Mouse (Mus musculus) forebrain, embryonic 13.5 days (tissue): ENCODE data around the gene Spats2l. TPM values are rescaled to one million over a fixed set of nuclear protein-coding genes. Genes with fewer than 3 reads are reported as not detected.

Source experiments
- ATAC-seq: fragments of 200-750 bp; cut with Nextera tagmentation; 2 replicates; pipeline ENCODE4 v1.8.0; 2017
- H3K27ac ChIP-seq: fragments of 300-500 bp; sonication (generic); 2 replicates; pipeline ENCODE4 v1.5.1; 2015; ENCODE audit warnings: inconsistent platforms, mild to moderate bottlenecking, moderate library complexity
- H3K27me3 ChIP-seq: fragments of 300-500 bp; sonication (generic); 2 replicates; pipeline ENCODE4 v1.6.1; 2015; ENCODE audit warnings: mild to moderate bottlenecking, inconsistent platforms
- H3K36me3 ChIP-seq: fragments of 300-500 bp; sonication (generic); 2 replicates; pipeline ENCODE4 v1.6.1; 2015; ENCODE audit warnings: mild to moderate bottlenecking, inconsistent platforms; ENCODE audit not compliant: poor library complexity, severe bottlenecking
- H3K4me1 ChIP-seq: fragments of 300-500 bp; sonication (generic); 2 replicates; pipeline ENCODE4 v1.6.1; 2015; ENCODE audit warnings: inconsistent platforms
- H3K4me2 ChIP-seq: fragments of 300-500 bp; sonication (generic); 2 replicates; pipeline ENCODE4 v1.6.1; 2015; ENCODE audit warnings: inconsistent platforms, mild to moderate bottlenecking, moderate library complexity
- H3K4me3 ChIP-seq: fragments of 300-500 bp; sonication (generic); 2 replicates; pipeline ENCODE4 v1.5.1; 2015; ENCODE audit warnings: mild to moderate bottlenecking, inconsistent platforms
- H3K9ac ChIP-seq: fragments of 300-500 bp; sonication (generic); 2 replicates; pipeline ENCODE4 v1.6.1; 2015; ENCODE audit warnings: mild to moderate bottlenecking, inconsistent platforms
- H3K9me3 ChIP-seq: fragments of 300-500 bp; sonication (generic); replicated peaks from 2 replicates; pipeline ENCODE4 v1.6.1; 2016; ENCODE audit warnings: inconsistent platforms
- WGBS: fragments of 180-500 bp; shearing (Covaris S2); methylation state at CpG from one replicate; pipeline ENCODE4 v1.1.7; 2015; 5-methylcytosine and 5-hydroxymethylcytosine counted together
- polyA plus RNA-seq: library from polyadenylated mRNA; unstranded; fragments of >200 nt; fragmentation: Nextera tagmentation; extraction: Ambion mirVana; gene quantifications from 2 replicates; pipeline ENCODE4 v1.2.1, GENCODE M21; 2015

Gene Spats2l
- polyA plus RNA-seq, 1 experiment from 2014 or later: 50.4 TPM

DNA sequence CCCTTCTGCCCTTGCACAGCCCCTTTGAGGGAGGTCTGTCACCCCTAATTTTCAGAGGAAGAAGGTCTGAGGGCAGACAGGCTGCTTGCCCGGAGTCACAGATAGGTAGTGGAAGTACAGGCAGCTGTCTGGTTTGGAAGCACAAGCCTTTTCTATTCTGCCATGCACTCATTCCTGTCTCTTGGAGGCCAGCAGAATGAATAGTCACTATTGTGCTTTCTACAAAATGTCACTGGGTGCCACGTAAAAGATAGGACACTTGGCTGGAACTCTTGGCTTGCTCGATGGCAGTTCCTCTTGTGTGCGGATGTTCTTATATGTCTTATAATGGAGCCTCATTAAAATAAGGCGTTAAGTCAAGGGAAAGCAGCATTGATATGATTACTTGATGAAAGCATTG lies 15.9 kb downstream of the Spats2l start:
- H3K27ac ChIP-seq: no peak overlapping the region
- H3K36me3 ChIP-seq: no peaks in the 10 kb centered on the region
- 0 out of 2 replicates have a peak, but pooled peaks cover 4% of the 10 kb centered on the region for H3K4me1 ChIP-seq
- H3K4me2 ChIP-seq: no peak overlapping the region
- no peak overlapping the region for H3K4me3 ChIP-seq
- H3K9me3 ChIP-seq: no peaks in the 10 kb centered on the region
- ATAC-seq: no peak
- no peak overlapping the region for H3K9ac ChIP-seq
- H3K27me3 ChIP-seq: no peaks in the 10 kb centered on the region
- WGBS: 67% methylated on average over 5 of the region's 5 CpGs

- no peaks in the 10 kb centered on the region for H3K27me3 ChIP-seq
- ATAC-seq: no peak
- H3K27ac ChIP-seq: no peak overlapping the region
- 0 out of 2 replicates have a peak, but pooled peaks cover 4% of the 10 kb centered on the region for H3K4me1 ChIP-seq
- no peak overlapping the region for H3K4me3 ChIP-seq
- no peaks in the 10 kb centered on the region for H3K36me3 ChIP-seq
- H3K9ac ChIP-seq: no peak overlapping the region
- no peak overlapping the region for H3K4me2 ChIP-seq
- WGBS: 99% methylated on average over 4 of the region's 4 CpGs
- H3K9me3 ChIP-seq: no peaks in the 10 kb centered on the region
These were observed 18.2 kb downstream of the Spats2l start for GRCm38 (mm10) chr1:57792212-57792611.

DNA sequence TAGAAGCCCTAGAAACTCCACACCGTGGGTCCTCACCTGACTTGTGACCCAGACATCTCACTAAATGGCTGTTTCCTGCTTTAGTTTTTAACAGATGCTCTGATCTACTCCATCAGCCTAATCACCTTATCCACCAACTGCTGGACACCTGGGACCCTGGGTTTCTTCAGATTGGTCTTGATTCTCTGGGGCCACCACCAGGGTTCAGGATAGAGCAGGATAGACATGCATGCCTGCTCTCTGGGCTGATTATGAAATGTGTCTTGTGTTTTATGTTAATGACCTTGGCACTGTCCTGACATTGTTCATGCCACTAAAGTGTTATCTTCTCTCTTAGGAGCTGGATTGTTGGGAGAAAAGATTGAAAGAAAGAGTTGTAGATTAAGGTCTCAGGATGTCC lies 21.9 kb downstream of the Spats2l start:
- Histone ChIP-seq H3K27me3 (no peaks in the 10 kb centered on the region), H3K4me1 (peaks cover under 1% of the 10 kb centered on the region), H3K9ac (no peak overlapping the region), H3K36me3 (no peaks in the 10 kb centered on the region), H3K4me3 (no peak overlapping the region), H3K4me2 (no peak overlapping the region), H3K27ac (no peak overlapping the region), H3K9me3 (no peaks in the 10 kb centered on the region)
- 77% methylated on average over 1 of the region's 1 CpGs for WGBS
- ATAC-seq: no peak

- no peak overlapping the region for H3K4me3 ChIP-seq
- H3K27me3 ChIP-seq: no peaks in the 10 kb centered on the region
- H3K9me3 ChIP-seq: no peaks in the 10 kb centered on the region
- no peak overlapping the region for H3K4me2 ChIP-seq
- H3K36me3 ChIP-seq: no peaks in the 10 kb centered on the region
- H3K9ac ChIP-seq: no peak overlapping the region
- WGBS: 85% methylated on average over 2 of the region's 2 CpGs
- no peak overlapping the region for H3K27ac ChIP-seq
- H3K4me1 ChIP-seq: peaks cover 6% of the 10 kb centered on the region
- ATAC-seq: no peak
These were observed 25.4 kb downstream of the Spats2l start for GRCm38 (mm10) chr1:57799398-57799797.

- Histone ChIP-seq H3K4me1 (peaks cover 6% of the 10 kb centered on the region), H3K4me2 (no peak overlapping the region), H3K4me3 (no peak overlapping the region), H3K27ac (no peak overlapping the region), H3K9ac (no peak overlapping the region), H3K36me3 (no peaks in the 10 kb centered on the region), H3K9me3 (no peaks in the 10 kb centered on the region), H3K27me3 (no peaks in the 10 kb centered on the region)
- WGBS: 73% methylated on average over 6 of the region's 6 CpGs
- no peak for ATAC-seq
These were observed 26.9 kb downstream of the Spats2l start for GRCm38 (mm10) chr1:57800846-57801245.

- Histone ChIP-seq H3K9me3 (no peaks in the 10 kb centered on the region), H3K4me1 (peaks cover 12% of the 10 kb centered on the region), H3K4me3 (no peak overlapping the region), H3K9ac (no peak overlapping the region), H3K36me3 (no peaks in the 10 kb centered on the region), H3K27me3 (no peaks in the 10 kb centered on the region), H3K27ac (no peak overlapping the region), H3K4me2 (no peak overlapping the region)
- ATAC-seq: no peak
- 90% methylated on average over 3 of the region's 3 CpGs for WGBS
These were observed 32.2 kb downstream of the Spats2l start for GRCm38 (mm10) chr1:57806126-57806525.

DNA sequence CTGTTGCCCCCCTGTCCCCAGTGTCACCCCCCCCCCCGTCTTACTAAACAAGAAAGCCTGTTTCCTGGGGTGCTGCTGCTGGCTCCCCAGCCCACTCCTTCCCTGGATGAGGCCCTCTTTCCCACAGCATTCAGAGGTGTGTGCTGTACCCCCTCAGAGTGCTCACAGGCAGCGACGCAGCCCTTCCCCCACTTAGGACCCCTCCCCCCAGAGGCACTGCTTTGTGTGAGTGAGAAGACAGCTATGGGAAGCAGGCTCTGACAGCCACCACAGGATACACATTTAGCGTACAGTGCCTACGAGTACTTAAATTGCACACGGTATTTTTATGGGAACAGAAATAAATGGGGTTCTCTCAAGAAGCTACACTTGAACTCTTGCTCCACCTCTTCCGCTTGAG lies 33.9 kb downstream of the Spats2l start:
- Histone ChIP-seq H3K4me1 (peaks cover 9% of the 10 kb centered on the region), H3K4me2 (no peak overlapping the region), H3K9me3 (no peaks in the 10 kb centered on the region), H3K4me3 (no peak overlapping the region), H3K27me3 (no peaks in the 10 kb centered on the region), H3K9ac (no peak overlapping the region), H3K27ac (no peak overlapping the region), H3K36me3 (no peaks in the 10 kb centered on the region)
- peak; percentile 78 for ATAC-seq
- 38% methylated on average over 7 of the region's 7 CpGs for WGBS

DNA sequence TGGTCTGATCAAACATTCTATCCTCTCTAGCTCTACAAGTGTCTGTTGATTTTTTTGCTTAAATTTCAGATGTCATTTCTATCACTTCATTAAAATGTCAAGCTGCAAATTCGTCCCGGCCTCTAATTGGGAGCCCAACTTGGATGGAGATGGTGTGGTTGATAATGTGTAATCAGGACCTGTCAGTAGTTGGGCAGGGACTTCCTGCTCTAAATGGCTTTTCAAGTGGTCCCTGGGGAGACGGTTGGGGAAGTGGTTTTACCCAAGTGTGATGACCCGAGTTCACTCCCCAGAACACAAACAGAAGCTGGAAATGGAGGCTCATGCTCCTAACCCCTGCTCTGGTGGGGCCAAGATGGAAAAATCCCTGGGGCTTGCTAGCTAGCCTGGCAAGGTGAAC lies 36.3 kb downstream of the Spats2l start:
- ATAC-seq: no peak
- H3K36me3 ChIP-seq: no peaks in the 10 kb centered on the region
- no peak overlapping the region for H3K4me2 ChIP-seq
- H3K9me3 ChIP-seq: no peaks in the 10 kb centered on the region
- WGBS: 80% methylated on average over 4 of the region's 4 CpGs
- H3K27ac ChIP-seq: no peak overlapping the region
- H3K27me3 ChIP-seq: no peaks in the 10 kb centered on the region
- no peak overlapping the region for H3K4me3 ChIP-seq
- peaks cover 9% of the 10 kb centered on the region for H3K4me1 ChIP-seq
- H3K9ac ChIP-seq: no peak overlapping the region

GRCm38 (mm10) chr1:57817103-57817502 lies 43.1 kb downstream of the Spats2l start:
- no peak for ATAC-seq

DNA sequence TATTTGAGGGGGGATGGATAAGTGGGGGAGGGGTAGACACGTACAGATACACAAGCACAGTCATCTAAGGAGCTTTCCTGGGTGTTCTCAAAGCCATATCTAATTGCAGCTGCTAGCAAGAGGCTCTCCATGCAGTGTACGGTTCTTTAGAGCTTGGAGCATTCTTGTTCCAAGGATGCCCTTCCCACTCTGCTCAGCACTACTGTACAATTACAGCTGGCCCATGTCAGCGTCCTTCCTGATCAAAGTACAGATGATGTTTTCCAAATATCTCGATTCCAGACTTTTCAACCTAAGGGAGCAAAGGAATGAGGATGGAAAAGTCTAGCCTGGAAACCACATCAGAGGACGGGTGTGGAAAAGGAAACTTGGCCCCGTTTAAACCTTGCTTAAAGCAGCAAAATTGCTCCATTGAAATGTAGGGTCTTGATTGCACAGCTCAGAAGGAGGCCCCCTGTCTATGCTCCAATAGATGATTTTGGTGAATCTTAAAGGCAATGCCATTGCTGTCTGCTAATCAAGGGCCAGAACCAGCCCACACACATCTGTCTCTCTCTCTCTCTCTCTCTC lies 46.6 kb downstream of the Spats2l start:
- no peak overlapping the region for H3K4me3 ChIP-seq
- H3K27ac ChIP-seq: no peak overlapping the region
- H3K36me3 ChIP-seq: no peaks in the 10 kb centered on the region
- no peaks in the 10 kb centered on the region for H3K9me3 ChIP-seq
- ATAC-seq: no peak
- H3K4me1 ChIP-seq: no peaks in the 10 kb centered on the region; the same call in 1 of the 2 replicates
- H3K4me2 ChIP-seq: no peak overlapping the region
- 88% methylated on average over 6 of the region's 6 CpGs for WGBS
- no peak overlapping the region for H3K9ac ChIP-seq
- H3K27me3 ChIP-seq: no peaks in the 10 kb centered on the region

More at GRCm38 (mm10) chr1:57817103-57817502, 43.1 kb downstream of the Spats2l start:
- Histone ChIP-seq H3K36me3 (no peaks in the 10 kb centered on the region), H3K27me3 (no peaks in the 10 kb centered on the region), H3K4me2 (no peak overlapping the region), H3K4me1 (no peaks in the 10 kb centered on the region), H3K9ac (no peak overlapping the region), H3K9me3 (no peaks in the 10 kb centered on the region), H3K27ac (no peak overlapping the region), H3K4me3 (no peak overlapping the region)
- WGBS: 68% methylated on average over 2 of the region's 2 CpGs

DNA sequence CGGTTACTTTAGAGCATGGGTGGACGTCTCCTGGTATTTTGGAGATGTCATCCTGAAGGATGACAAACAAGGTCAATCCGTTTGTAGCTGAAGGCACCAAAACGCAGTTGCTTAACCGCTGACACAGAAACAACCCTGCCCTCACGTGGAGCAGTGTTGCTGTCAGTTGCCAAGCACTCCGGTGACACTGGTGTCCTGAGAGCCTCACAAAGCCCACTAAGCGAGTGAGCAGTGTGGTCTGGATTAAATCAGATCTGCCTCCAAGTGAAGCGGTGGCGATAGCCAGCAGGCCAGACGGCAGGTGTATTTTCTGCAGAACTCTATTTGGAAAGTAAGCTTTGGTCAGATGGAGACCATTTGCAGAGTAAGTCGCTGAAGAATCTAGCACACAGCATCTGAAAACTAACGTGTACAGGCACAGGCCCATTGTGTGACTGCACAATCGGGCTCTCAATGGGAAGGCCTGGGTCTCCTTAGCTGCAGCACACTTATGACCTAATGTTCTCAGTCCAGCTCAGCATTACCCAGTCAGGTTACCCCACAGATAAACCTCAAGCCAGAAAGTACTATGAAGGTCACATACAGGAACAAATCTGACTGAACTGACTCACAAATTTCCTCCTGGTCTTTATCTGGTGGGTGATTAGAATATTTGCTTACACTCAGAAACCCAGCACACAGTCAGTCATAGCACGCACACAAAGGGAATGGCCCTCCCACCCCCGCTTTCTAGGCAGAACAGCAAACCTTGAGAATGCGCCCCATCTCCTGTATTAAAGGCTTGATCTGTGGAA lies 51.2 kb downstream of the Spats2l start:
- H3K9ac ChIP-seq: no peak overlapping the region
- H3K9me3 ChIP-seq: no peaks in the 10 kb centered on the region
- H3K27ac ChIP-seq: no peak overlapping the region
- no peaks in the 10 kb centered on the region for H3K36me3 ChIP-seq
- no peaks in the 10 kb centered on the region; the same call in 1 of the 2 replicates for H3K4me1 ChIP-seq
- WGBS: 77% methylated on average over 17 of the region's 17 CpGs
- no peak for ATAC-seq
- no peak overlapping the region for H3K4me3 ChIP-seq
- no peak overlapping the region for H3K4me2 ChIP-seq
- H3K27me3 ChIP-seq: no peaks in the 10 kb centered on the region

DNA sequence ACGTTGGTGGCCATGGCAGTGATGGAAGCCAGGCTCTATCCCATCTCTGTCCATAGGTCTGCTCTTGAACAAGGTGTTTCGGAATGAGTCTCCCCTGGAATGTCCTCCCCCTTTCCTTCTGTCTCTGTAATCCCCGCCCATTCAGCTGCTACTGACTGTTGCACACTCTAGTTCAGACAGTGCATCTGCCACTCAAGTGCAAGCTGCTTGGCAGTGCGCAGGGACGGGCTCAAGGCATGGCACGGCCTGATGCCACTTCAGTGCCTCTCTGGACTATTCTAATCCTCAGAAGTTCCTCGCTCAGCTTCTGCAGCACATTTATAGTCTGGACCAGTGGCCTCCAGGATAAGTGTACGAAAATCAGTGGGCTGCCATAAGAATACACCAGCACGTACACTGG lies 52.3 kb downstream of the Spats2l start:
- WGBS: 83% methylated on average over 9 of the region's 9 CpGs
- Histone ChIP-seq H3K36me3 (no peaks in the 10 kb centered on the region), H3K9ac (no peak overlapping the region), H3K4me2 (no peak overlapping the region), H3K27me3 (no peaks in the 10 kb centered on the region), H3K4me3 (no peak overlapping the region), H3K9me3 (no peaks in the 10 kb centered on the region), H3K4me1 (no peaks in the 10 kb centered on the region; the same call in 1 of the 2 replicates), H3K27ac (no peak overlapping the region)
- ATAC-seq: peak; percentile 58; the same call in 1 of the 2 replicates
